Mouse (Mus musculus): ENCODE measurements around the gene Tigit.

Tigit gene

DNA sequence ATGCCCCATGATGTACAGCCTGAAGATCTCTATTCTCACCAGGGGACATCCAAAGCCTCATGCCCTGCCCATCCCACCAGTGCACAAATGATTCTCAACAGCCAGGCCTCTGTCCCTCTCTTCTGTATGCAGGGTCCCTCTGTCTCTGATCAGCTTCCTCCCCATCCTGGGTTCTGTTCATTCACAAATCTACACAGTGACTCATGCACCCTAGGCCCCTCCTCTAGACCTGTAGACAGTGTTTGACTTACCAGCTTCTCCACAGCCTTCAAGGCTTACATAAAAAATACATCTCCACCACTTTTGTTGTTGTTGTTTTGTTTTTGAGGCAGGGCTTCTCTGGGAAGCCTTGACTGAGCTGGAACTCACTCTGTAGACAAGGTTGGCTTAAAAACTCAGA, 915 bp upstream of the Tigit start:
- DNase-seq (ENCODE audit: low spot score in 2 of 2), result no peak

DNA sequence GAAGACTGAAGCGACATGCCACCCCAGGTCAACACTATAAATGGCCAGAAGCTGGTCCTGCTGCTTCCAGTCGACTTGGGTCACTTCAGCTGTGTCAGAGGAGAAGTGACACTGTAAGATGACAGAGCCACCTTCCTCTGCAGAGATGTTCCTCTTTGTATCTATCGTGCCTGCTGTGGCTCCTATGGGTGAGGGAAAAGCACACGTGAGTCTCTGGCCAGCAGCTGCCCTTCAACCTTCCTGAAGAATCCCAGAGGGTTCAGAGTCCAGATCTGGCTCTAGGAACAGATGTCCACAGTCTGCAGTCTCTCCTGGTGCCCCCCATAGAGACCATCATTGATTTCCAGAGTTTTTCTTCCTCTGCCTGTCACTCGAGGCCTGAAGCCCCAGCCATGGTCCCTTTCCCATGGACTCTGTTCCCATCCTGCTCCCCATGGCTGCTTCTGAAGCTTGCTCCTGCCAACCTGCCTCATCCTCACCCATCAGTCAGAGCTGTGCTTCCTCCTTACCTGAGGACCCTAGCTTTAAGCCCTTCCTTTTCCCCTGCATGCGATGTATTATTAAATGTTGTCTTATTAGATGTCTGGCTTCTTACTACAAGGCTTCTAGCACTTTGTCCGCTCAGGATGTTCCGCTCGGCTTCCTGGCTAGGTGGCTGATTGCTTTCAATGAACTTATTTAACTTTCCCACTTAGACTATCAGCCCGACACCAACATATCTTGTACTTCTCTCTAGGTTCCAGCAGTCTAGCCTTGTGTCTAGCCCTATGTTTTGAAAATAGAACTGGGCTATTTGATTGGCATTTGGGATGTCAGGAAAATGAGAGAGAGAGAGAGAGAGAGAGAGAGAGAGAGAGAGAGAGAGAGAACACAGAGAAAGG, 1.6 kb downstream of the Tigit start:
- no peak for DNase-seq (ENCODE audit: low spot score in 2 of 2)

DNA sequence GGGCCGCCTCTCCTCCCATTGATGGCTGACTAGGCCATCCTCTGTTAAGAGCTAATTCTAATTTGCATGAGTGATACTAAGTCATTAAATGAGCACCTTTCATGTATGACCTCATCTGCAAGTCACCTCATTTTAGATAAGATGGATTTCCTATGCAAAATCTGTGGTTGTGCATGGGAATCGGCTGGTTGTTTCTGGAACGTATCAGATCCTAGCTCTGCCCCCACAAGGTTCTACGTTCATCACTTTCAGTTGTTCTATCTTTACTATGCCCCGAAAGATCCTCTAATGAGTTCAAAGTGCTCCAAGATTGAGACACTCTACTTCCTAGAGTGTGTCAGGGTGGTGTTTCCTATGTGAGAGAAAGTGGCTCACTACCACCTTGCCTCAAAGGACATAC, 2.4 kb downstream of the Tigit start:
- DNase-seq (ENCODE audit: low spot score in 2 of 2), result no peak

DNA sequence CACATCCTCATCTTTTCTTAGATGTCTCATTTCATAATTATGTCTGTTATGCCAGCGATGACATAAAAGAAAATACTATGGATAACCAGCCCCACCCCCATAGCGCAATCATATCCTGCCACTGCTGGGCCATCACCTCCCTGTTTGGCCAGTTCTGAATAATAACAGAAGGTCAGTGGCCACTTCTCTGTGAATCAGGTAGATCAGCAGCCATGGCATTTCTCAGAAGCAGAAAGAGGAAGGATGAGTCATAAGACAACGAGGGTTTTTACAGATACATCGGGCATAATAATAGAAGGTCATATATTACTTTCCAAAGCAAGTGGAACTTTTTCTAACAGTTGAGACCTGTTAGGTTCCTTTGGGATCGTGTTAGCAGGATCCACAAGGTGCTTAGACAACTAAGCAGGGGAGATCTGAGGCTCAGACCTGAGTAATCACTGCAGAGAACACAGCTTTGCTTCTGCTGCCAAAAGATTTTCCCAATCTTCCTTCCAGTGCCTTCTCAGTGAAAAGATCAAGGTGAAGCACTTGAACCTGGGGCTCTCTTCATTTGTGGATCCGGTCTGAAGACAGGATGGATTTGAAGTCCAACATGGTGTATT, 8.7 kb downstream of the Tigit start:
- no peak for DNase-seq (ENCODE audit: low spot score in 2 of 2)

DNA sequence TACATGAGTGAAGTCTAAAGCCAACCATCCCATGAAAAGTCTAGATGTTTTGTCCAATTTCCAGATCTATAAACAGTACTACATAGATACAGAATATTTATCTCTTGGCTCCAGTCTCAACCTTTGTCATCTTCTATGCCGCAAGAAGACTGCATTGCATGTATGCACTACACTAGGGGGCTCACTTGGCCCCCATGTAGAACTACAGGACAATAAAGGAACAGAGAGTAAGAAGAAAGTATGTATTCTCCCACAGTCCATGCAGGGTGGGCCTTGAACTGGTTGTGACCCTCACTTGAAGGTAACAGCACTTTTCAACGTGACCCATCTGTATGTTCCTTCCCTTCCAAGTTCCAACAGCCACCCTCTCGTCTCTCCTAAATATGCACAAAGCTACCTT, 9.7 kb downstream of the Tigit start:
- no peak for DNase-seq (ENCODE audit: low spot score in 2 of 2)

DNA sequence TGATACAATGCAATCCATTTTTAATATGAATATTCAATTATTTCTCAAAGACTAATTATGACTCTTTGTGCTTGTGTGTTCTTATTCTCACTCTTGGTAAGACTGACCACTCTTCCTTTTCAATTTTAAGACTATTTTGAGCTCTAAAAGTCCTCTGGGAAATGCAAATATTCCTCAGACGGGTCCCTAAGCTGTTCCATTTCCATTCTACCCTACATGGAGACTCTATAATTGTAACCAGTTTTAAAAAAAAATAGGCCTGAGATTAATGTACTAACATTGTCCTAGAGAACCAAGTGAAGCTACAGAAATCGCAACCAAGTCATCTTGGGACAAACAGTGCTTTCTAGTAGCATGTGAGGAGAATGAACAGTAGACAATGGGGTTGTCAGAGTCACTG, 10.7 kb downstream of the Tigit start:
- no peak for DNase-seq (ENCODE audit: low spot score in 2 of 2)

DNA sequence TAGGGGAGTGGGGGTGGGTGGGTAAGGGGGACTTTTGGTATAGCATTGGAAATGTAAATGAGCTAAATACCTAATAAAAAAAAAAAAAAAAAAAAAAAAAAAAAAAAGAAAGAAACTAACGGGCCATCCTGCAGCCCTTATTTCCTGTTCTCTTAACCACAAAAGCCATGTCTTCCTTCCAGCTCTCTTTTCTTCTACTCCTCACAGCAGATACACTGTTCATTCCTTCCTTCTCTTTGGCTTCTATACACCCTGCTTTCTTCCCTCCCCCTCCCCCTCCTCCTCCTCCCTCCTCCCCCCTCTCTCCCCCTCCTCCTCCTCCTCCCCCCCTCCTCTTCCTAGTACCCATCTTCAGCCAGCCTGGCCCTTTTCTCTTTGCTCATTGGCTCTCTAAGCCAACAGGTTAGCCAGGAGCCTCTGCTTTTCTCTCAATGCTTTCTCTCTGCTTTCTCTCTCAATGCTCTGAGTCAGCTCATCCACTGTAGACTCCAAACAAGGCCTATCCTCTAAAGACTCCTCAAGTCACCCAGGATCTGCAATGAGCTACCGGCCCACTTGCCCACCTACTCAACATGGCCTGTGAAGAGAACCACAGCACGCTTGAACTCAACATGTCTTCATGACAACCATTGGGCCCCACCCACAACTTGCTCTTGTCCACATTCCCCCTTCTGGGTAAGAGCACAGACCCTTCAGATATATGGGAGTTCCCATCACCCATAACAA, 13.4 kb downstream of the Tigit start:
- no peak for DNase-seq (ENCODE audit: low spot score in 2 of 2)

DNA sequence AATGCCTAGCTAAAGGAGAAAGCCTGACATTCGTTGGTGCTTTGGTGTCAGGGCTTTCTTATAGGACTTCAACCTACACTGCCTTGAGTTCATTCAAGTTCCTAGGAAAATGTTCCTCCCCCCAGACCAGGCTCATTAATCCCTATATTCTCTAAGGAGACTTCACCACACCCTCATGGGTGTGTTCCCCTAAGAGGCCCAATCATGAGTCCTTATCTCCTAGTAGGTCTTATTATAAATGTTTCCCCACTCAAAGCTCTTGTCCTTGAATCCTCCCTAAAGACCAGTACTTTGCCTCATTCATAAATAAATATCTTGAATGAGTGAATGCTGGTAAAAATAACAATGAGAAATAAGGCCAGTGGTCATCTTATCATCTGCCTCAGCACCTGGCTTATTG, 16.3 kb downstream of the Tigit start:
- no peak for DNase-seq (ENCODE audit: low spot score in 2 of 2)

DNA sequence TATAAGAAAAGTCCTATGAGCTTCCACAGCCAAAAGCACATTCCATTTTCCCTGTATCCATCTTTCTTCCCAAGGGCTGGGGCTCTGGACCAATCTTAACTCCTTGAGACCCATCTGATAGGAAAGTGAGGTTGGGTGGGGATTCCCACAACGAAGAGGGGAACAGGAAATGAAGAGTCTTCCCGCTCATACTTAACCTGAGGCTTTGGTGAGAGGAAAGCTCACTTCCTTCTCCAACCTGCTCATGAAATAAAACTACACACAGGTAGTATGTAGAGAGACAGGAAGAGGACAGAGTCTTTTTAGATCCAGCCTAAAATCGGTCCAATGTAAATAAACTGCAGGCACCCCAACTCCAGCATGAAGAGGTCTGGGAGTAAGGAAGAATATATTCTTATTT, 17.0 kb downstream of the Tigit start:
- DNase-seq (ENCODE audit: low spot score in 2 of 2), result no peak

DNA sequence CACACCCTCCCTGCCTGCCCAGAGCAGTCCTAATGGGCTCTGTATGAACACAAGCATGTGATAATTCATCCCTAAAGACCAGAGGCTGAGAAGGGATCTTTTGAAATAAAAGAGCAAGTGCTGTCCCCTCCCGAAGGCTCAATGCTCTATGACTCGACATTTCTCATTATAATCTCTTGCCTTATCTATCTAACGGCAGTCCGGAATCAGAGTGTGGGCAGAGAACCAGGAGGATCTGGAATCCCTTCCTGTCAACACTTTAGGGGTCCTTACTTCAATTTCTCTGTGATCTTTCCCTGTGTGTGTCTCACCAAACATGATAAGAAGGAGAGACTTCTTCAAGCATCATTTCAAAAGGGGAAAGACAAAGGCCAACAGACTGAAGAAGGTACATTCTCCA, 18.1 kb downstream of the Tigit start:
- DNase-seq (ENCODE audit: low spot score in 2 of 2), result no peak

DNA sequence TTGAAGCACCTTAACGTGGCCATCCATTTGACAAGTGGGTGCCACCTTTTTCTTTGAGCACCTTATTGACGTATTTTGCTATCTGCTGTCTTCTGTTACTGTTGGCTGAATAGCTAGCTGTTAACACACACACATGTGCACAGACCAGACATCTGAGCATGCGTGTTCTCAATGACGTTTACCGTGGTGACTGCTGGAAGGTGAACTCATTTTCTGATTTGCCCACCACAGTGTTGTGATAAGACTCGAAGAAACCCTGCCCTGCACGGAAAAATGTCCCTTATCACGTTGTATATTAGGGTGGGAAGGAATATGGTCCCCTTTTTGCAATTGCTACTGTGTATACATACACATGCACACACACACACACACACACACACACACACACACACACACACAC, 22.7 kb downstream of the Tigit start:
- DNase-seq (ENCODE audit: low spot score in 2 of 2), result no peak

DNA sequence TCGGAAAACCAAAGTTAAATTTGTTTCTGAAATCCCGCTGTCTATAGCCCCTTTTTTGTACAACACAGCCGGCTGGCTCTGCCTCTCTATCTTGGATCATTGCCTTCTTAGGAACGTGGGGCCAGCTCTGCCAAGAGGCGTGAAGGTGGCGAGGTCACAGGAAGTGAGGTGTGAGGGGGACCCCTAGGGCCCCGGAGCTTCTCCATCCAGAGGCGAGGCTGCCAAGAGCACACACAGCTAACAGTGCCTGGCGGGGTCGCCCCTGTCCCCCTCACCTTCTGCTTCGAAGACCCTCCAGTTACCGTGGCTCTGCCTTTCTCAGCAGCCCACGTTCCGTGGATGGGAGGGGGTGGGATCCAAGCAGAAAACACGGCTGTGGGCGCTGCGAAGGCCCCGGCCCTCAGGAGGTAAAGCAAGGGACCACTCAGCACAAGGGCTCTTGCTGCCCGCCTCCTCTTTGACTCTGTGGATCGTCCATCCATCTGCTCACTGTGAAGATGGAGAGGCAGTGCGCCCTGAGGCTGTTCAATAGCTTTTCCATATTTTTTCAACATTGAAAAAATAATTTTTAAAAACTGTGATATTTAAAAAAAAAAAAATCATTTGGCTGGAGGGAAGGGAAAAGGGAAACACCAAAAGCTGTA, 25.4 kb downstream of the Tigit start:
- no peak for DNase-seq (ENCODE audit: low spot score in 2 of 2)

DNA sequence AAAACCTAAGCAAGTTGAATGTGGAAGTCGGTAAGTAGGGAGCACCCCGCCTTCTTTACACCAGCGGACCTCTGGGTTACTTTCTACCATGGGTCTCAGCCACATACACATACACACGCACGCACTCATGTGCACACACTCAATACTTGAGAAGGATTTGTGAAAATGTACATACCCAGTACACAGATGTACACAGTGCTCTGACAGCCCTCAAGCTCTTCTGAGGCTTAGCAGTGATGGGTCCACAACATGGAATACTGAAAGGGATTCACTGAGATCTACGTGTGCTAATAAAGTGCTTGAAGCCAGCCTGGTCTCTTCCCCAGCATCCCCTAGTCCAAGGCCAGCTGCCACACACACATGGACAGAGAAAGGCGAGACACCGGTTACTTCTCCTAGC, 26.7 kb downstream of the Tigit start:
- no peak for DNase-seq (ENCODE audit: low spot score in 2 of 2)

DNA sequence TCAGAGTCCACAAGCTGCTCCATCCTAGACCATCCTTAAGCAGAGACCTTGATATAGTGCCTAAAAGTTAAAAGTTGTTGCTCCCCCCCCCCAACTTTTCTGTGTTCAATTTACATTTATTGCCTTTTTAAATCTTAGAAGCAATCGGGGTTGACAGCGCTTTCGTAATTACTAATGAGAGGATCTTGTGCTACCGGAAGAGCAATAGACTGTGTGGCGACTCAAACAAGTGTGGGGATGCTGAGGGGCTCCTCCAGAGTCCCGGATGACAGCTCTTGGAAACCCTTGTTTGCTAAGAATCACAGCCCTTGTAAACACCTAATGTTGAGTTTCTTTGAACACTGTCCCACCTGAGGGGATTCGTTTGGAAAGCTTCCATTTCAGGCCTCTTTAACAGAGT, 29.9 kb downstream of the Tigit start:
- no peak for DNase-seq (ENCODE audit: low spot score in 2 of 2)

DNA sequence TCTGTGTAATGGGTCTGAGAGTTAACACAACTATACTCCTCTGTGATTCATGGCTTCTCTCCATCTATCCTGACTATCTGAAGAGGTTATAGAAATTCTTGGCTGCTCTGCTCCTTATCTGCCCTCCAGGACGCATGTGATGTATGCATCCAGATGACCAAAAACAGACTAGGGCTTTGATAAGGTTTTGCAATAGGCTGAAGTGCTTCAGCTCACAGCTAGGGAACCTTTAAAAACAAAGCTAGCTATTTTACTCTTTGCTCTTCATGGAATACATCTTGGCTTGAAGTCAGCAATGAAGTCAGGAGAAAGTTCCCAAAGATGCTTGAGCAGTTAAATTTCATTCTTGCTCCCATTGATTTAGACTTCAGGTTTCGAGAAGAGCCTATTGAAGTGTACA, 32.2 kb downstream of the Tigit start:
- no peak for DNase-seq (ENCODE audit: low spot score in 2 of 2)

DNA sequence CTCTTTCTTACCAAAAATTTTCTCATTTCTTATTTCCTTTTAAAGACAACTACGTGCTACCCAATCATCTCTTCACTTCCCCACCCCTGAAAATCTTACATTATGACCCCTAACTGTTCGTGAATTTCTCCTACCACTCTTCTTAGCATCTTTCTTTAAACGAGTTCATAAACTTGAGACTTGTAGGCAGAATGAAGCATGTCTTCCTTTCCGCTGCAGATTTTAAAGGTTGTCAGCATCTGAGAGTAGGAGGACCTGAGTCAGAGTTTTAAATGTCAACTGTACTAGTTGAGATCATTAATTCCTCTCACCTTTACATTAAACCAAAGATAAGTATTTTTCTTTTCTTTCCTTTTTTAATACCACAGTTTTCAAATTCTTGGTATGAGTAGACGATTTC, 35.3 kb downstream of the Tigit start:
- DNase-seq (ENCODE audit: low spot score in 2 of 2), result no peak

DNA sequence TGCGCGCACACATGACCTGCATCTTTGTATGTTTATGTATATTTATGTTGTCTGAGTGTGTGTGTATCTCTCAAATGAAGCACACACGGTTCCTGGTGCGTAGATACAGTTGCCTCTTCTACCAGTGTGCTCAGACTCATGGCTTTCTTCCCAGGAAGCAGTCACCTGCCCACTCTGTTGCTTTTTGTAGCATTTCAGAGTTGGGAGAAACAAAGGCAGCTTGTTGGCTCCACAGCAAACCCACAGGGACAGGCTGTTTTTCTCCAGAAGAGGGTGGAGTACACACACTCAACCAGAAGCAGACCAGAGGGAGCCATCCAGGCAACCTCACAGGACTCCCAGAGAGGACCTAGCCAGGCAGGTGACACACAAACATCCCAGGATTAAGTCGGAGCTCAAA, 38.0 kb downstream of the Tigit start:
- DNase-seq (ENCODE audit: low spot score in 2 of 2), result peak; percentile 16 to 68

DNA sequence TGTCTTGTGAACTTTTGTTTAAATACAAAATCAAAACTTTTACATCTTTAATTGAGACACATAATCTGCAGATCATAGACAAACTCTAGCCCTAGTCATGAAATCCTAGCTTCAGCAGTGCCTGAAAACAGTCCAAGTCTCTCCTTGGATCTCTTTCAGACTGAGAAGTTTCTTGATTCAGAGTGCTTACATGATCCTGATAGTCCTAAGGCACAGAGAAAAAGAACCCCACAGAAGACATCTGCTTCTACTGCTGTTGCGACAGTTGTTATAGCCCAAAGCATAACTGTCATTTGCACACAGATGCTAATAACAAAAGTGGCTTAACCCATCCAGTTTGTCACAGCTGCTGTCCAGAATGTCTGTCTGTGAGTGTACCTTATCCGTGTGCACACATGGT, 38.7 kb downstream of the Tigit start:
- DNase-seq (ENCODE audit: low spot score in 2 of 2), result no peak

DNA sequence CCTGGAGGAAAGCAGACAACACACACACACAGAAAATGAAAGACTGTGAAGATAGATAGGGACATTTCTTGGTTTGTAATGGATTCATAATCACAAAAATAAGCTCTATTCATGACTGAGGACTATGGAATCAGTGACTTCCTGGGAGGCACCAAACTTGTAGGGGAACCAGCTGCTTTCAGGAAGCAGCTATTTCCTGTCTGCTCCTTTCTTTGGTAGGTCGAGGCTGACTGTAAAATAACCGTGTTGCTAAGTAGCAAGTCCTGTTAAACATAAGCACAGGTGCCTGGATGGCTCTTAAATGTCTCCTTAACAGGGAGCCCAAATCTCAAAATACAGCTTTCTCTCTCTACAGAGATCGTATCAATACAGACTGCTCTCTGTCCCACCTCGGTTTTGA, 39.1 kb downstream of the Tigit start:
- no peak for DNase-seq (ENCODE audit: low spot score in 2 of 2)

DNA sequence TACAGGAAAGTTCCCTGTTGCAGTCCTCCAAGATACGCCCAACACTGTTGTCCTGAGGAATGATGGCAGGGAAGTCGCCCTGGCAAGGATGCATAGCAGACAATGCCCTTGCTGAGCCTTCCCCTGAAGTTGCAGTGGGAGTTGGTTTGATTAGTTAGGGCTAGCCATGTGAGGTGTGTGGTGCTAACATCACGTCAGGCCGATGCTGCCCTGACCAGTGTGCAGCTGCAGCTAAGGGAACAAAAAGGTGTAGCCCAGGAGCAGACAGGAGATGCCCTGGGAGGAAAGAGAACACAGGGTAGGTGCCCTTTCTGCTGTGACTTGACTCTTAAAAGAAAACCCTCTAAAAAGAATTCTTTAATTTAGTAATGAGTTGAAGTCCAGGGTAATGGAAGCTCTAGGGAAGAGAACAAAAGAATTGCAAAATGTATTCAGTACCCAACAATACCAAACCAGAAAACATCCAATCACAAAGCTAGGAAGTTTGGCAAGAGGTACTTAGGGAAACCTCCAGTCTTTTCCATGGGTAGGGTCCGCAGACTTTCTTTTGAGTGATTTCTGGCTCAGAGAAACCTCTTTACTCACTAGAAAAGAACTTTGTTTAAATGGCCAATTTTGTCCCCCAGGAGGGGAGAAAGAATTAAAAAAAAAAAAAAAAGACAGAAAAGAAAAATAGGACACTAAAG, 40.5 kb downstream of the Tigit start:
- peak in 1 of 2 experiments; percentile 15 for DNase-seq (ENCODE audit: low spot score in 2 of 2)

DNA sequence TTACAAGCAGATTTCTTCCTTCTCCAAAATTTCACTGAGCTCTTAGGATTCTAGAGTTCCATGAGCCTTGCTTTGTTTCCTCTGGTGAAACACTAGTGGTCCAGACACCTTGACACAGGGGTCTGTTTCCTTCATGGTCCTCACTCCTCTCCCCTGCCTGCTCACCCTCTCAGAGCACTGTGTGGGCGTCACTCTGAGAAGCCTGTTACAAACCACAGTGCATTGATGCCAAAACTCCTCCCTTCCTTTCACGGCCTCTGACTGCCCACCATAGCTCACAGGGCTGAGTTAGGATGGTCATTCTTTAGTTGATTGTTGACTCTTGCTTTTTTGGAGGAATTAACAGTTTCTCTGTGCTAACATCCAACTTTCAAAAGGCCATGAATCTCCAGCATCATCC, 43.6 kb downstream of the Tigit start:
- DNase-seq (ENCODE audit: low spot score in 2 of 2), result no peak

DNA sequence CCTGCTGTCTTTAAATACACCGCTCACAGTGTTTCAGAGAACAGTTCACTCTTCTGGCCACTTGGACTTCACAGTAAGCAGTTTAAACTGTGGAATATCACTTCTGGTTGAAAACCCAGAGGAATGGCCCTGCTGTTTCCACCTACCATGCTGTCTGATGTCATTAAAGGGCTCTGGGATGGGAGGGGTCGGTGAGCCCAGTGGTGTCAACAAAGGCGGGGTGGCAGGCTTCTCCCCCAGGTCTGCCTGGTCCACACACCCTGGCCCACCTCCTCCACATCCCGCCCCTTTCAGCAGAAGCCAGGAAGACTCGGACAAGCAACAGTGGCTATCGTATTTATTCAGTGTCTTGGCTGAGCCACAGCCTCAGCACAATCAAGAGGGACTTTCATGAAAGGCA, 44.7 kb downstream of the Tigit start:
- no peak for DNase-seq (ENCODE audit: low spot score in 2 of 2)
